Mouse (Mus musculus): ENCODE measurements around the gene Itch.
"Not testable (repeated sequence)": the region's sequence is repeated elsewhere in the genome, so short reads cannot be mapped to it uniquely, and the experiment has no call there.

Itch gene

DNA sequence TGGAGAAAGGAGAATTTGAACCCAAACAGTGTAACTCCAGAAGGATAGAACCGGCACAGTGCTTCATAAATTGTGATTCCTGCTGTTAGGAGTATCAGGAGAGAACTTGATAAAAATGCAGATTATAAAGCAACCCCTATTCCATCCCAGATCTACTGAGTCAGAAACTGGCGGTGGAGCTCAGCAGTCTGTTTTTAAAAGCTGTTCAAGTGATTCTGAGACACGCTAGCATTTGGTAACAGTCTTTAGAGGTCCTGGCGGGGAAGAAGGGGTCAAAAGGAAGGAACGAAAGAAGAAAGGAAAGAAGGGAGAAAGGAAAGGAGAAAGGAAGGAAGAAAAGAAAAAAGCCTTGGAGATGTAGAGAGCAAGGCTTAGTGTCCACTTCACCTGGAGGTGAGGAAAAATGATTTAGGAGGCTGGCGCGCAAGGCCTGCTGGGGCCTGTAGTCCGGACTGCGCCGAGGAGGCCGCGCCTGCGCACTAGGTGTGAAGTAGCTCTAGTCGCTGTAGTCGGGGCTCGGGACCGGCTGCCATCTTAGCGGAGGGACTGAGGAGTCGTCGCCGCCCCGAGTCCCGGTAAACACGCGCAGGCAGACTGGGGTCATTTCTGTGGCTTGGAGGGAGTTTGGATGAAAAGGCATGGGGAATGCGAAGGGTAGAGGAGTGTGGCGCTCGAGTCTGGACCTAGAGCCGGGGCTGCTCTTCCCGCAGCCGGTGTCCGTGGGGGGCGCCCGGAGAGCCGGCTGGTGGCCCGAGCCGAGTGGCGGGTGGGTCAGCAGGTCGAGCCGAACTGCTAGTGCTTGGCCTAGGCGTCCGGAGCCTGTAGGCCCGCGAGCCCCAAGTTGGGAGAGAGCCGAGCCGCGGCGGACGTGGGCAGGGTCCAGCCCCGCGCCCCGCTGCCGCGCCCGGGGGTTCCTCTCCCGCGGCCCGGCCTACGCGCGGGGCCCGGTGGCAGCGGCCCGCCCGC is at the start of gene Itch:
TSS of gene Itch (plus strand) at position 499 of the 966 bp plus-strand sequence.
- peak; percentile 88 to 95 for DNase-seq (ENCODE audit: low spot score in 2 of 2)

DNA sequence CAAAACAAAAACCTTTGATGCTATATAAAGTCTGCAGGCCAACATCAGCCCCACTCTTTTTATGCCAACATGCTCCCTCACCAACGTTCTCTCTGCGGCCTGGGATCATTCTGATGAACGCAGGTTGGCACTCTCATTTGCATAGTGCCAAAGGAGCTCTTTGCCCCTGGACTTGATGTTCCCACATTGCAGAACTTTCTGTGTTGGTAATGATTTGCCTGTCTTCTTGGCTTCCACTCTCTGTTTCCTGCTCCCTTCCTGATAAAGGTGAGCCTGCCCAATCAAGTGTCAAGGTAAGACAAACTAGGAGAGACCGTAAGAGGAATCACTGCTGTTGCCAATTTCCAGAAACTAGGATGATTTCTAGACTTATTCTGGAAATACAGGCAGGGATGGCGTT is 48.8 kb upstream of the Itch start:
- DNase-seq (ENCODE audit: low spot score in 2 of 2): no peak

DNA sequence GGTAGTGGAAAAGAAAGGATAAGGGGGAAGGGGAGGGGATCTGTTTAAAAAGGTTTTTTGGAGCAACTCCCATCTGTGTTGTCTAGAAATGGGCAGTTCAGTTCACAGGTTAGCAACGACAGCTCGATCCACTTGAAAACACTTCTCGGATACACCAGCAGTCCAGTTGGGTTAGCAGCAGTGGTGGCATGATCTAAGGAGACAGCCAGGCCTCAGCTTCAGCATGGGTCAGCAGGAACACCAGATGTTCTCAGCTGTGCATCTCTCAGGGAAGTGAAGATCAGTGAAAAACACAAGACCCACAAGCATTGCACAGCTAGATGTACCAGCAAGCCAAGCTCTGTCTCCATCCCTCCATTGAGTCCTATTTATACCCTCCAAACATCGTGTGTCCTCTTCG is 47.0 kb upstream of the Itch start:
- DNase-seq (ENCODE audit: low spot score in 2 of 2): no peak

DNA sequence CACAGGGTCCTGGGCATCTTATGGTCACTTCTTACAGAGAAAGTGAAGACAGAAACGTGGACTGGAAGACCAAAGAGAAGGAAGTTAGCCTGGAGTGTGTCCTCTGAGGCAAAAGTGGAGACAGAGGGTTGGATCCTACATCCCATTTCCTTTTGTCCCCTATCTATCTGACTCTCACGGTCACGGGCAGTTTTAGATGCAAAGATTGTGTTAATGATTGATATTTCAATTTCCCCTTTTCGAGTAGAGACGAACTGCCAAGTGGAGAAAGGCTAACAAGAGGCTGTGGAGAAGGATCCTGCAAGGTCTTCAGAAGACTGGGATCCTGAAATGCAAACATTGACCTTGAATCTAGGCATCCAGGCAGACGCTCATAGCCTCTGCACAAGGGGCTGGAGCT is 45.0 kb upstream of the Itch start:
- no peak for DNase-seq (ENCODE audit: low spot score in 2 of 2)

DNA sequence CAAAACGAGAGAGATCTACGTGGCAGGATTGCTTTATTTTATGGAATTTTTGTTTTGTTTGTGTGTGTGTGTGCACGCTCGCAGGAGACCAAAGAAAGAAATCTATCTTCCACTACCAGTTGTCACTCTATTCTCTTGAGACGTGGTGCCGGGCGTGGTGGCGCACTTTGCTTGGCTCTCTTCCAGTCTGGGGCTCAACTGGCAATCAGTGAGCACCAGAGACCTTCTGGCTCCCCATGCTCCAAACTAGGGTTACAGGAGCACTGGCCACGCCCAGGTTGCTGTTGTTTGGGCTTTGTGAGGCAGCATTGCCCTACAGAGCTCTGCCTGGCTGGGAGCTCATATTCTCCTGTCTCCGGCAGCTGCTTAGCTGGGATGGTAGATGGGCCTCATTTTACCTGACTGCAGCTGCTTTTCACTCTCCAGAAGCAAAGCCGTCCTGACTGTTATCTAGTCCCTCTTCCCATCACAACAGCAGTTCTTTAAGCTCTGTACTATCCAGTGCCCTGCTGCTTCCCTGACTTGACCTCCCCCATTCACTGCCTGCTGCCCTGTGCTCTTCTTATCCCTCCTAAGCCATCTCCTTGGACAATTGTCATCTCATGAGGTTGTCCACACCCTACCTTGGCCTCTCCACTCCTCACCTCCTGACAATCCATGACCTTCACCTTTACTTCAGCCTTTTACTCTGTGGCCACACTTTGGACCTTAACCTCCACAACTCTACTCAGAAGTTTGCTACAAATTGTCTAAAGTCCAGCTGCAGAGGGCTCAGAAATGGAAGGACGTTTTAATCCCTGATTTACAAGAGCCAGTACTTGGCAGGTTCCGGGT is 42.2 kb upstream of the Itch start:
- peak; percentile 49 to 87 for DNase-seq (ENCODE audit: low spot score in 2 of 2)

DNA sequence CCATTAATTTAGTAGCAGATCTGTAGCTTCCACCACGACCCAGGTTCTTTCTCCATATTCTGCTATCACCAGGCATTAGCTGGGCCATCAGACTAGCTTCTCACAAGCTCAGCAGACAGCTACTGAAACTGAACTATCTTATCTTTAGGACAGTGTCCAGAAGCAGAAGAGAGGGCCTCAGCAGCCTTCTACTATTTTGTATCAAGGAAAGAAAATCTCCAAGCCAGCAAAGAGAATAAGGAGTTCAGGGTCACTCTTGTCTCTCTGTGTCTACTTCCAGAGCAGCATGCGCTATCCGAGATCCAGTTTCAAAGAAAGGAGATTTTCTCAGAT is 41.6 kb upstream of the Itch start:
- no peak for DNase-seq (ENCODE audit: low spot score in 2 of 2)

DNA sequence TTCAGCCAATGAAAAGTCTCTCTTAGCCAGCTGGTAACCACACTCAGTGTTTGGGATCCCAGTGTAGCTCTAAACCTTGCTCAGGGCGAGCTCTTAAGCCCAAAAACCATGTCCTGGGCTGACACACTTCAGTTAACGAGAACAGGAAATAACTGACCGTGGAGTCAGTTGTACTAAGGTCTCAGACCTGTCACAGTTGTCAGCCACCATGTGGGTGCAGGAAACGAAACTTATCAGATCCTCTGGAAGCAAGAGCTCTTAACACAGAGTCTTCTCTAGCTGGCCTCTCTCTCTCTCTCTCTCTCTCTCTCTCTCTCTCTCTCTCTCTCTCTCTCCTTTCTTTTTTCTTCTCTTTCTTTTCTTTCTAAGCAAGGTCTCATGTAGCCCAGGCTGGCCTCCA is 39.9 kb upstream of the Itch start:
- DNase-seq (ENCODE audit: low spot score in 2 of 2): no peak

DNA sequence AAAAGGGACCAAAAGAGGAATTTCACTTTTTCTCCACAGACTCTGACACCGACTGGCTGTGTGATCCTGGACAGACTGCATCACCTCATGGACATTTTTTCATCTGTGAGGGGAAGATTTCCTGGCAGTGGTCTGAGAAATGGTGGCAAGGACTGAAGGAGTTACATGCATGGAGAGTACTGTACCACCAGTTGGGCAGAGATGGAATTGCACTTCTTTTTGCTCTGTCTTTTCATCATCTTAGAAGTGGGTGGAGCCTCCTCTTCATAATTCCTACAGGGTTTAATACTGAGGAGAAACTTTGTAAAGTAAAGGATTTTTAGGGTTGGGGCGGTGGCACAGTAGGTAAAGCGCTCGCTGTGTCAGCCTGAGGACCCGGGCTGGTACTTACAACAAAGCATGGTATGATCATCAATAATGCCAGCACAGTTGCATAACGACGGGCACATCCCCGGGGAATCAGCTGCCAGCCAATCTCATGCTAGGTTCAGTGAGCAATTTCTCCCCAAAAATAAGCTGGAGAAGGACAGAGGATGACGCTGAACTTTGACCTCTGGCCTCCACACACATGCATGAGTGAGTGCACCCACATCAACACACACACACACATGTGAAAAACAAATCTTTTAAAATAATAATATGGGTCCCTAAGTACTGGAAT is 34.5 kb upstream of the Itch start:
- no peak for DNase-seq (ENCODE audit: low spot score in 2 of 2)

DNA sequence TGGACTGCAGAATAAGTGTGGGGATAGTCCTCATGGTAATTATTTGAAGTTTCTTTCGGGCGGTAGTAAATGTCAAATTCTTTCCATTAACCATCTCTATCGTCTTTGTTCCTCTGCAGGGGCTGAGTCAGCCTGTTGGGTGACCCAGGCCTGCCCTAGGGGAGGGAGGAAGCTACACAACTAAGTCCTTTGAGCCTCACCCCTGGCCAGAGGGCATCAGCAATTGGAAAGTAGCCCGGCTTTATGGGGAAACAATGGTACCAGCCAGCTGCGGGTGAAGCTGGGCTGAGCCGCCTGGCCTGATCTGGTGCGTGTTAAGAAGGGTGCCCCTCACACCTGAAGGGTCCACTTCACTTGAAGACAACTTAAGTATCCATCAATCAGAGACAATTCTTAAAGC is 33.9 kb upstream of the Itch start:
- DNase-seq (ENCODE audit: low spot score in 2 of 2): no peak

DNA sequence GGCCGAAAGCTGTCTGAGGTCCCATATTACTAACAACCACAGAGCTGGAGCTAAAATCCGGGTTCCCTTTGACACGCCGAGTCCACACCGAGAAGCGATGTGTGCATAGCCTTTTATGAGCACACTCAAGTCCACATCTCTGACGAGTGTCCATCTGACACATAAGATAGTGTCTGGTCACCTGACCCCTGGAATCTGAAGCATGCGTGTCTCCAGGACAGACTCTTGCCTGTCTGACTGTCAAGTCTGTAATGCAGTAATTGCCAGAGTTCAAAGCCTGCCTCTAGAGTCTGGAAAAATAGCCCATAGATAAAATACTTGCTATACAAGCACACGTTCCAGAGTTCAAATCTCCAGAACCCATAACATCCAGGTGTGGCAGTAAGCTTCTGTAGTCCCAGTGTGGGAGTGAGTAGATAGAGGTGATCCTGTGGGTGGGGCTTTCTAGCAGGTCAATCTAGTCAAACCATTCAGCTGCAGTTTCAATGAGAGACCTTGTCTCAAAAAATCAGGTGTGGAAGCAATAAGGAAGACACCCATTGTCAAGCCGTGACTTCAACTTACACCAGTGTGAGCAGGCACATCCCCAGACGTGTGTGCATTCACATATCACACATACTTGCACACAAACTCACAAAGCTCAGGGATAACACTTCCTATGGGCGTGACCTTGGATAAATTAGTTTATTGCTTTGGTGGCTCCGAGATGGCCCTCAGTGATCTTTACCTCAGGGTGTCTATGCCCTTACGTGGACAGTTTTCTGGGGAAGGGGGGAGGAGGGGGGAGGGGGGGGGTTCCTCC is 33.1 kb upstream of the Itch start:
- DNase-seq (ENCODE audit: low spot score in 2 of 2): no peak

DNA sequence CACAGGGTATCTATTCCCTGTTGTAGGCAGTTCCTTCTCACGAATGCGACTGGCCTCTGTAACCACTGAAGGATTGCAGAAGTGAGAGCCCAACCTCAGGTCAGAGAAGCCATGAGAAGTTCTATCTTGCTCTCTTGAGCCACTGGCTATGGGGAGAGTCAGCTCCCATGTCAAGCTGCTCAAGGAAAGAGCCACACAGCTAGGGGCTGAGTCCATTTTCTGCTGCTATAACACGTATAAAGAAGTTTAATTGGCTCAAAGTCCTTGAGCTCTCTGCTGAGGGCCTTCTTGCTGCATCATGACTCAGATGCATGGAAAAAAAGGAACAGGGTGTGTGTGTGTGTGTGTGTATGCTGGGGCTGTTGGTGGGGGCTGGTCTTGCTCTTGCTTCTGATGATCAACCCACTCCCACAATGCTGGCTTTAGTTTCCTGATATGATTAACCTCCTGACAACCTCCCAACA is 32.5 kb upstream of the Itch start:
- no peak for DNase-seq (ENCODE audit: low spot score in 2 of 2)

DNA sequence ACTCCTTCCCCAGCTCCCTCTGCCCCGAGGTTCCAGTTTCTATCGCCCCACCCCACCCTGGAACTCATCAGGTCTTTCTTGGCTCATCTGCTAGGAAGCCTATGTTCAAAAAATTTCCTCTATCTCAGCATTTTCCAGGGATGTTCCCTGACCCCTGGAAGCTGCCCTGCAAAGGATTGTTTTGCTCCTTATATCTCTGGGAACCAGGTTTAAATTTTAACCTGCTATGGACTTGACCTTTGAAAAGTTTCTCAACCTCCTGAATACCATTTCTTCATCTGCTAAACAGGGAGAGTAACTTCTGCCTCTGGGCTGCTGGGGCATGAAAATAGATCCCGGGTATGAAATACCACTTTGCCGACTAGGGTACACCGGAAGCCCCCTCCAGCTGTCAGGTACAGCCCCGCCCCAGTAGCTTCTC is 31.5 kb upstream of the Itch start:
- no peak for DNase-seq (ENCODE audit: low spot score in 2 of 2)

DNA sequence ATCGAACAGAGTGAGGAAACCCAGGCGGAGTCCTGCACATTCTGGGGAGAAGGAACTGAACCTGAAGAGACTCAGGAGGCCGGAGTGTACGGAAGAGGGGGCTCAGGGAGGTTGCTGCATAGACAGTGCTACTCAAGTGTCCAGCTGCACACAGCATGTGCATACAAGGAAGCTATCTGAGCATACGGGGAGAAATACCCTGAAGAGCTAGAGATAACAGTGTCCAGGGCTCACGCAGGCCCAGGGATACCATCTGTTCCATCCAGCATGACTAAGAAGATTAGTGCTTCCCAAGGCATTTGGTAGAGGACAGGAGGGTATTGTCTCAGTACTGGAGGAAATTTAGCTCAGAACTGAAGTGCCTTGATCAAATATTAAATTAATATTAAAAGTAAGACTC is 29.7 kb upstream of the Itch start:
- DNase-seq (ENCODE audit: low spot score in 2 of 2): no peak

DNA sequence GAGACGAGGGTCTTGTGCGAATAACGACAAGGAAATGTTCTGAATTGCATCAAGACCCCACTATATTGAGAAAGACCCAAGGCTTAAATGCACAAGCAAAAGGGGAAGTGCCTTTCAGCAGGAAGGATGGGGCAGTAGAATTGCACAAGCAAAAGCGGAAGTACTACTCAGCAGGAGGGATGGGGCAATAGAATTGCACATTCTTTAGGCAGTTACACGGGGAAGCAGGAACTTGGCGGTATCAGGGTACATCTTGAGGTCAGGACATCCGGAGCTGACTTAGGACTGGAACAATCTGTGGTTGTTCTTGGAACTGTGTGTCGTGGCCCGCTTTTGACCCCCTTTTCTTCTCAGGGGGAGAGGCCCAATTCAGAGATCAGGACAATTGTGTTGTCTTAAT is 26.0 kb upstream of the Itch start:
- DNase-seq (ENCODE audit: low spot score in 2 of 2): not testable (repeated sequence)

DNA sequence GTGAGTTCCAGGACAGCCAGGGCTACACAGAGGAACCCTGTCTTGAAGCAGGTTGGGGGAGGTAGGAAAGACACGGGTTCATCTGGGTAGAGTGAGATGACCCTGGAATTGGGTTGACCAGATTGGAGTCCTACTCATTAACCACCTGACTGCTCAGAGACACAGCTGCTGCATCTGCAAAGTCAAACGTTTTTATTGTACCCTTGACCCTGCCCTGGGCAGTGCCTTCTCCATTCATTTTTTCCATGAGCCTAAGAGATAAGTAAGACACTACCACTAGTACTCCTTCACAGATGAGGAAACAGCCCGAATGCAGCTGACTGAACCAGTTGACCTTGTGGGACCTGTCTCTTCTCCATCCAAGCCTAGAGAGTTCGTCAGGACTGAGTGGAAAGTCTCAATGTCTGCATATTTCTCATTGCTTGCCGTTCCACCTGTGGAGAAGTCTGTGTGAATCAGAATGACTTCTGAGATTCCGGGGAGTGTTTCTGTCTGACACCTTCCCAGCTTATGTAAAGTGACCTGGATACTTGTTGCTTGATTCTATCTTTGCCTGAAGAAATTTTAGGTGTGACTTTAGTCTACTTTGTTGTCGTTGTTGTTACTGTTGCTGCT is 18.0 kb upstream of the Itch start:
- no peak for DNase-seq (ENCODE audit: low spot score in 2 of 2)

DNA sequence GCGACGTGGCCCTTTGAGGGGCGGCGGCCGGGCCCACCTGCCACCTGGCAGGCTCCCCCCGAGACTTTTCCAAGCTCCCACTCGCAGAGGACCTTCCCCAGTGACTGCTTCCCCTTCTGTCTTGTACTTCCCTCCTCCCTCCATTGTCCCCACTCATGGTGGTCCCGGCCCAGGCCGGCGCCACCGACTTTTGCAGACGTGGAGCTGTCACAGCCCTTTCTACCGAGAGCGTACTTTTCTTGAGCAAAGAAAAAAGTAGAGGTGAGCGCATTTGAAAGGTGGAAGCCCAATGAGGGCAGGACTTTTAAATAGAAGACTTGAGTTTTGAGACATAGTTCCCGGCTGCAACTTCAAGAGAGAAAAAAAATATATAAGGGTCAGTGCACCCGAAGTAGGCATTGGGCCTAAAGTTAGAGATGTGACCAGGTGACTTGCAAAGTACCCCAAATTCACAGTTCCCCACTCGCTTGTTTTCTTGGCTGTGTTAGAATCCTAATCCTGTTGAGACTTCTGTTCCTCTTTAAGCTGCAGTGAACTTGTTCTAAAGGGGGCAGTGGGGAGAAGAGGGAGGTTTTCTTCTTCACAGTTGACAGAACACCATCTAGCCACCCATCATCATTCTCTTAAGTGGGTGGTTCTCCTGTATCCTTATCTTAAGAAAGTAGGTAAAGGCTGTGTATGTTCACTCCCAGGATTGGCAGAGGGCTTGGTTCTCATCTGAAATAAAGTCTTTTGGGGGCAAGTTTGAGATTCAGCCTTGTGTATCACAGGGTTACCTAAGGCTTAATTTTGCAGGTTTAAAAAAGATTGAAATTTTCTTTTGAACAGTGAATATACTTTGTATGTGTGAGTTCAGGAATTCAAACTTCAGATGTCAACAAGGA is 910 bp downstream of the Itch start:
- DNase-seq (ENCODE audit: low spot score in 2 of 2): peak in 1 of 2 experiments; percentile 50

DNA sequence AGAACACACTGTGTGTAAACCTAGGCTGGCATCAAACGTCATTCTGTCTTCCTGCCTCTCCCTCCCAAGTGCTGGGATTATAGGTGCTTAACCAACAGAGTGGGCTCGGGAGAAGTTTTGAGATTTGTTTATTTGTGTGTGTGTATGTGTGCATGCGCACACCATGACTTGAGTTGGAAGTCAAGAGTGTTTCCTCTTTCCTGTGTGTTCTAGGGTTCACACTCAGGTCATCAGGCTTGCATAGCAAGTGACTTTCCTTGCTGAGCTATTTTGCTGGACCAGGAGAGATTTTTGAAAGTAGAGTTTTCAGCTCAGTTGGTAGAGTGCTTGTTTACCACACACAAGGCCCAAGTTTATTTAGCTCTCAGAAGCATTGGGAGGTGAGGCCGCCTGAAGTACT is 1.8 kb downstream of the Itch start:
- no peak for DNase-seq (ENCODE audit: low spot score in 2 of 2)

DNA sequence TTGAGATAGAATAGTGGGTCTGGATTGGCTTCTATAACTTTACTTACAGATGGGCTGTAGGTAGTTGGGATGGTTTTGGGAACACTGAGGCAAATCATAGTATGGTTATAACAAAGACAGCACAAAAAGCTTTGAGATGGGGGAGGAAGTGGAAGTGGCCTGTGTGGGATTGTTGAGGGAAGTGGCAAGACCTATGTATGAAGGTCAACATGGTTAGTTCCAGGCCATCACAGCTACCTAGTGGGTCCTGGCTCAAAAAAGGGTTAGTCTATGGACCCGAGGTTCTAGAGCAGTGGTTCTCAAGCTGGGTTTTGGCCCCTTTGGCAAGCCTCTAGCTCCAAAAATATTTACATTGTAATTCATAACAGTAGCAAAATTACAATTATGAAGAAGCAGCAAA is 2.2 kb downstream of the Itch start:
- no peak for DNase-seq (ENCODE audit: low spot score in 2 of 2)

DNA sequence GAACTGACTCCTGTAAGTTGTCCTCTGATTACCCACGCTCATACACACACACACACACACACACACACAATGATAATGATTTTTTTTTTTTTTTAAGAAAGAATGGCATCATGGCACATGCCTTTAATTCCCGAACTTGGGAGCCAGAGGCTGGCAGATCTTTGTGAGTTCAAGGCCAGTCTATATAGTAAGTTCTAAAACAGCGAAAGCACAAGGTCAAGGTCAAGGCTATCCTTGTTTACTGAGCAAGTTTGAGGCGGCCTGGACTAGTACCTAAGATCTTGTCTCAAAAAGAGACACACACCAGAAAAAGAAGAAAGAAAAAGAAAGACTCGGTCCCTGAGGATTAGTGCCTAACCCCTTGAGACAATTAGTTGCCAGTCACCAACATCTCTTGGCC is 7.7 kb downstream of the Itch start:
- no peak for DNase-seq (ENCODE audit: low spot score in 2 of 2)

DNA sequence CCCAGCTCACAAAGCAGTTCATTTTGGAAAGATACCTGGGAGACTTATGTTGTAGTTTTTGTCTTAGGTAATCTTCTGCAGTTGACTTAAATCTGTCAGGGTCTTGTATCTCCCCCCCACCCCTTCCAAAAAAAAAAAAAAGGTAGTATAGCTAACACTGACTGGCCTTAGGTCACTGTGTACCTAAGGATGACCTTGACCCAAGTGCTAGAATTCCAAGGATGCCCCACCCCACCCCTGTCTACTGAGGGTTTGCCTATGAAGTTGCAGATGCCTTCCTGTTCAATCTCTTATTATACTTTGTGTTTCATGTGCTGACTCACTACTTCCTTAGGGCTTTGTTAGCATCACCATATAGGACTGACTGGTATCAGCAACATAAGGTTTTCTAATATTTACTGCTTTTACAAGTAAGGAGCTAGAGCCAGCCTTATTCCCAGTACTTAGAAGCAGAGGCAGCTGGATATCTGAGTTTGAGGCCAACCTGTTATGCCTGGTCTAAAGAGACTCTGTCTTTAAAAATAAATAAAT is 8.8 kb downstream of the Itch start:
- DNase-seq (ENCODE audit: low spot score in 2 of 2): no peak
